In the genomic region with DNA sequence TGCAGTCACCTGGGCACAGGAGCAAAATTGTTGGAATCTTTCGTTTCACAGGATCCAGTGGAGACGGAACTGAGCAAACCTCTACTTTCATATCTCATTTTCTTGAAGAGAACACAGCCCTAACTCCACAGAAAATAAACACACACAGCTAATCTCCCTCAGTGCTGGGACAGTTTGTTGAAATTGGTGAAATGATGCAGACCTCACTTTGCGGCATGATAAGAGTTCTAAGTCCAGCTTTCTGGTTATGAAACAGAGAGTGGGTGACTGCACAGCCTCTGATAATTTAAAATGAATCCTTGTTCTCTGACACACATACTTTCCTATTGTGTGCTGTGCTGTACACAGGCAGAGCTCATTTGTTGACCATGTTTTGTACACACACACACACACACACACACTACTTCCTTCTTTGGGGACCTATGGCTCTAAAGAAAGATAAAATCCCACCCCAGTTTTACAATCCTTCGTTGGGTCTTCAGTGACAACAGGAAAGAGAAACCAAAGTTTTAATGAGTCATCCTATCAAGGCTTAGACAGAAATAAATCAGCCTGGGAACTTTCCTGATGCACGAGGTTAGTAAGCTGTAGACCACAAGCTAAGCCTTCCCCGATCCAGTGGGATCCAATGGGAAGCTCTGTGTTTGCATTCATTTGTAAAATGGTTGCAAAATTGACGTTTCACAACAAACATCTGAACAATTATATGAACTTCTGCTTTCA, we compare ENCODE assay signal across 16 mouse cellular contexts.
DNase-seq lines count a peak whose midpoint lies in the region; ATAC-seq and TF ChIP-seq lines count a peak whose summit lies in the region.
"Had no signal": no experiment of that assay in that cellular context is flagged by ENCODE, and none has a peak within 500 bp of the region (broad histone marks: within the 10 kb centered on the region; RNA-seq: fewer than 3 reads in every experiment).

No protein-coding gene starts in this region.

- in situ Hi-C loops in Patski (cut with MboI; ENCODE audit: low pct_unique_long_range_greater_than_20kb) = no loop called here

- peak; percentile 16 to 44 for DNase-seq in adrenal gland, postnatal 36 days
- no peak for DNase-seq in adrenal gland, postnatal 10 days
- DNase-seq in 3134 (ENCODE audit: extremely low read depth, insufficient read length, low spot score) (peak; percentile 11), Patski (ENCODE audit: low read depth, low spot score) (peak; percentile 20)
- peak; percentile 45 for DNase-seq in heart, postnatal 0 days (ENCODE audit: low spot score)
- no peak for DNase-seq in forebrain, postnatal 0 days
- no peak for DNase-seq in cerebellum, postnatal 36 days
- DNase-seq in midbrain, postnatal 0 days (ENCODE audit: low spot score) = no peak
- DNase-seq: cerebellum, postnatal 25 days; kidney, adult 9 months; liver, embryonic 13.5 days; thymus, postnatal 25 days had no signal

- POLR2A ChIA-PET in Patski (lab: Charles Lee) = no interaction called here

- no peak for TF ChIP-seq CTCF in Patski (IDR thresholded peaks at IDR 0.05)
- TF ChIP-seq CTCF in heart, postnatal 0 days (IDR thresholded peaks at IDR 0.05; ENCODE audit: low read depth) = no peak
- no peak for TF ChIP-seq CTCF in forebrain, postnatal 0 days (IDR thresholded peaks at IDR 0.05; ENCODE audit: low read depth)
- no peak for TF ChIP-seq CTCF in midbrain, postnatal 0 days (IDR thresholded peaks at IDR 0.05)

- no peak overlapping the region for H3K4me2 ChIP-seq in heart, postnatal 0 days (ENCODE audit: low read depth, low read length)
- no peak overlapping the region for H3K4me2 ChIP-seq in forebrain, postnatal 0 days (ENCODE audit: low read depth)
- no peak overlapping the region for H3K4me2 ChIP-seq in midbrain, postnatal 0 days (ENCODE audit: low read depth, low read length, poor library complexity, severe bottlenecking)
- H3K4me2 ChIP-seq: liver, embryonic 13.5 days; midbrain, embryonic 15.5 days had no signal

- no peaks in the 10 kb centered on the region for H3K9me3 ChIP-seq in heart, postnatal 0 days (replicated peaks; ENCODE audit: control insufficient read depth, low read length)
- no peaks in the 10 kb centered on the region for H3K9me3 ChIP-seq in forebrain, postnatal 0 days (ENCODE audit: low read length)
- H3K9me3 ChIP-seq in midbrain, postnatal 0 days (ENCODE audit: low read length) = no peaks in the 10 kb centered on the region
- H3K9me3 ChIP-seq: liver, embryonic 13.5 days; midbrain, embryonic 15.5 days had no signal

- H3K4me3 ChIP-seq in heart, postnatal 0 days (ENCODE audit: low read depth, low read length) = no peak overlapping the region
- H3K4me3 ChIP-seq in forebrain, postnatal 0 days (ENCODE audit: low read depth, low read length) = no peak overlapping the region
- H3K4me3 ChIP-seq in midbrain, postnatal 0 days (ENCODE audit: low read depth, low read length) = no peak overlapping the region
- H3K4me3 ChIP-seq: liver, embryonic 13.5 days; midbrain, embryonic 15.5 days had no signal

- peak; percentile 24 for ATAC-seq in Patski
- ATAC-seq in heart, postnatal 0 days (ENCODE audit: insufficient read depth, low read depth) = 0 out of 2 replicates have a peak, but pooled peaks have one; percentile 7
- no peak for ATAC-seq in forebrain, postnatal 0 days
- no peak for ATAC-seq in midbrain, postnatal 0 days (ENCODE audit: low FRiP score)
- ATAC-seq: hindbrain, postnatal 0 days; midbrain, embryonic 15.5 days had no signal

- H3K36me3 ChIP-seq in heart, postnatal 0 days (replicated peaks; ENCODE audit: control insufficient read depth, insufficient read depth, low read length) = no peaks in the 10 kb centered on the region
- no peaks in the 10 kb centered on the region for H3K36me3 ChIP-seq in forebrain, postnatal 0 days (ENCODE audit: insufficient read depth)
- no peaks in the 10 kb centered on the region for H3K36me3 ChIP-seq in midbrain, postnatal 0 days (ENCODE audit: insufficient read depth, low read length)
- H3K36me3 ChIP-seq: liver, embryonic 13.5 days; midbrain, embryonic 15.5 days had no signal

- H3K27ac ChIP-seq in heart, postnatal 0 days (ENCODE audit: low read depth) = peak overlapping the region; percentile 54
- no peak overlapping the region for H3K27ac ChIP-seq in forebrain, postnatal 0 days (ENCODE audit: low read depth, low read length)
- no peak overlapping the region for H3K27ac ChIP-seq in midbrain, postnatal 0 days (ENCODE audit: low read depth, low read length)
- H3K27ac ChIP-seq: hindbrain, postnatal 0 days; liver, embryonic 13.5 days; macrophage; midbrain, embryonic 15.5 days; stomach, postnatal 0 days had no signal

- H3K4me1 ChIP-seq in heart, postnatal 0 days (ENCODE audit: control insufficient read depth, insufficient read depth) = 0 out of 2 replicates have a peak, but pooled peaks cover 8% of the 10 kb centered on the region
- H3K4me1 ChIP-seq in forebrain, postnatal 0 days (ENCODE audit: insufficient read depth) = no peaks in the 10 kb centered on the region
- no peaks in the 10 kb centered on the region for H3K4me1 ChIP-seq in midbrain, postnatal 0 days (ENCODE audit: insufficient read depth, low read length)
- H3K4me1 ChIP-seq: midbrain, embryonic 15.5 days had no signal

- CTCF ChIA-PET in Patski (lab: Charles Lee) = interaction anchor here (0.9 to 2.3 kb wide), 5 partner anchors 9 to 128 kb away, joined by 3 to 14 read pairs (median 3); no protein-coding TSS in a partner anchor

- no peak overlapping the region for H3K9ac ChIP-seq in heart, postnatal 0 days (replicated peaks; ENCODE audit: low read depth, low read length)
- no peak overlapping the region for H3K9ac ChIP-seq in forebrain, postnatal 0 days
- no peak overlapping the region for H3K9ac ChIP-seq in midbrain, postnatal 0 days (replicated peaks; ENCODE audit: low read length, poor library complexity, severe bottlenecking)
- H3K9ac ChIP-seq: liver, embryonic 13.5 days; midbrain, embryonic 15.5 days had no signal

- H3K27me3 ChIP-seq in Patski = no peaks in the 10 kb centered on the region
- no peaks in the 10 kb centered on the region for H3K27me3 ChIP-seq in heart, postnatal 0 days (ENCODE audit: control insufficient read depth, insufficient read depth, low read length)
- H3K27me3 ChIP-seq in forebrain, postnatal 0 days (ENCODE audit: insufficient read depth, low read length) = no peaks in the 10 kb centered on the region
- H3K27me3 ChIP-seq in midbrain, postnatal 0 days (ENCODE audit: insufficient read depth, low read length) = no peaks in the 10 kb centered on the region
- H3K27me3 ChIP-seq: liver, embryonic 13.5 days; midbrain, embryonic 15.5 days had no signal

- no peak for TF ChIP-seq EP300 in heart, postnatal 0 days (IDR thresholded peaks at IDR 0.05; ENCODE audit: low read depth)

- WGBS in heart, postnatal 0 days = 37% methylated on average over 7 of the region's 7 CpGs
- 84% methylated on average over 7 of the region's 7 CpGs for WGBS in forebrain, postnatal 0 days
- WGBS in midbrain, postnatal 0 days = 86% methylated on average over 7 of the region's 7 CpGs

Comparison
In these comparisons a context has a peak if more than half of its experiments do, and no peak if none do; other contexts are left out.
1. DNase-seq: peak in adrenal gland, postnatal 36 days (2 of 2), 3134 (single experiment), Patski (single experiment) and heart, postnatal 0 days (single experiment); none in adrenal gland, postnatal 10 days (single experiment), forebrain, postnatal 0 days (single experiment), cerebellum, postnatal 36 days (0 of 2) and midbrain, postnatal 0 days (single experiment).
2. ATAC-seq: peak in Patski (single experiment) and heart, postnatal 0 days (single experiment); none in forebrain, postnatal 0 days (single experiment) and midbrain, postnatal 0 days (single experiment).